Mouse (Mus musculus) gastrocnemius, postnatal 10 days (tissue): ENCODE measurements around the gene Rhbdf2. TPM values are rescaled to one million over a fixed set of nuclear protein-coding genes. Genes with fewer than 3 reads are reported as not detected.
A peak's percentile ranks its signal among the peaks of the same experiment; 100 is the strongest.
"Not testable (repeated sequence)": the region's sequence is repeated elsewhere in the genome, so short reads cannot be mapped to it uniquely, and the experiment has no call there.

ENCODE experiments used
- DNase-seq: peaks from one replicate; pipeline ENCODE4 v3.0.0; 2021; ENCODE audit warnings: mixed read lengths
- total RNA-seq, 2 experiments: library from RNA; stranded (reverse); gene quantifications; 2 replicates each; pipeline ENCODE4 v1.2.3; 2021

Rhbdf2 gene
- total RNA-seq, 2 experiments from 2014 or later: 5.2 to 8.4 TPM

- DNase-seq: no peak
Measured at GRCm38 (mm10) chr11:116618666-116619065, 8.2 kb downstream of the Rhbdf2 start.

- no peak for DNase-seq
Measured at GRCm38 (mm10) chr11:116617641-116618040, 9.2 kb downstream of the Rhbdf2 start.

- DNase-seq: no peak
Measured at GRCm38 (mm10) chr11:116616438-116617118, 10.2 kb downstream of the Rhbdf2 start.

GRCm38 (mm10) chr11:116615735-116616437 lies 10.9 kb downstream of the Rhbdf2 start:
- DNase-seq: no peak

- no peak for DNase-seq
Measured at GRCm38 (mm10) chr11:116613234-116613633, 13.6 kb downstream of the Rhbdf2 start.

- DNase-seq: no peak
Measured at GRCm38 (mm10) chr11:116612554-116612953, 14.3 kb downstream of the Rhbdf2 start.

- DNase-seq: no peak
Measured at GRCm38 (mm10) chr11:116611883-116612282, 14.9 kb downstream of the Rhbdf2 start.

- DNase-seq: not testable (repeated sequence)
Measured at GRCm38 (mm10) chr11:116611168-116611567, 15.7 kb downstream of the Rhbdf2 start.

- no peak for DNase-seq
Measured at GRCm38 (mm10) chr11:116609965-116610630, 16.7 kb downstream of the Rhbdf2 start.

- DNase-seq: no peak
Measured at GRCm38 (mm10) chr11:116607717-116608116, 19.1 kb downstream of the Rhbdf2 start.

- no peak for DNase-seq
Measured at GRCm38 (mm10) chr11:116604097-116604496, 22.7 kb downstream of the Rhbdf2 start.

- peak; percentile 40 for DNase-seq
Measured at GRCm38 (mm10) chr11:116603339-116603738, 23.5 kb downstream of the Rhbdf2 start.

GRCm38 (mm10) chr11:116602043-116602442 lies 24.8 kb downstream of the Rhbdf2 start:
- DNase-seq: no peak

- no peak for DNase-seq
Measured at GRCm38 (mm10) chr11:116601166-116601565, 25.7 kb downstream of the Rhbdf2 start.

GRCm38 (mm10) chr11:116599230-116599629 lies 27.6 kb downstream of the Rhbdf2 start:
- no peak for DNase-seq

- no peak for DNase-seq
Measured at GRCm38 (mm10) chr11:116598193-116598592, 28.6 kb downstream of the Rhbdf2 start.

GRCm38 (mm10) chr11:116596766-116597165 lies 30.1 kb downstream of the Rhbdf2 start:
- DNase-seq: no peak

GRCm38 (mm10) chr11:116593345-116593744 lies 33.5 kb downstream of the Rhbdf2 start:
- DNase-seq: no peak

GRCm38 (mm10) chr11:116592428-116592827 lies 34.4 kb downstream of the Rhbdf2 start:
- DNase-seq: peak; percentile 96

GRCm38 (mm10) chr11:116591621-116592020 lies 35.2 kb downstream of the Rhbdf2 start:
- DNase-seq: no peak

- DNase-seq: no peak
Measured at GRCm38 (mm10) chr11:116589574-116589973, 37.2 kb downstream of the Rhbdf2 start.

GRCm38 (mm10) chr11:116589020-116589531 lies 37.7 kb downstream of the Rhbdf2 start:
- no peak for DNase-seq
